Comparison of ENCODE assay signal across 9 mouse cellular contexts in the genomic region with DNA sequence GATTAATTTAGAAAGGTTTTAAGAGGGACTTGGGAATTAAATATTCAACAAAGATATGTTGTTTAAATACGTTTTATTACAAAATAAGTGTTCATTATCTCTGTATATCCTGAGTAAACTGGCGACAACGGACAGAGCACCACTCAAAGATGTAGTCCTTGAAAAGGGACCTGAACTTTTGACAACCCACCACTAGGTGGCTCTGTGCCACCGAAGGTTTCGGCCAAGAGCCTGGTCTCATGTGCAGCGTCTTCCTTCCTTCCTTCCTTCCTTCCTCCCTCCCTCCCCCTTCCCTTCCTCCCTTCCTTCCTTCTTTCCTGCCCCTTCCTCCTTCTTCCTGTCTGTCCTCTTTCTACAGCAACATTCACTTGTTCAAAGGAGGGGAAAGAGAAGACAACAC. TPM values are rescaled to one million over a fixed set of nuclear protein-coding genes. Genes with fewer than 3 reads are reported as not detected.
DNase-seq lines count a peak whose midpoint lies in the region; ATAC-seq and TF ChIP-seq lines count a peak whose summit lies in the region.
"Had no signal": no experiment of that assay in that cellular context is flagged by ENCODE, and none has a peak within 500 bp of the region (broad histone marks: within the 10 kb centered on the region; RNA-seq: fewer than 3 reads in every experiment).

No protein-coding gene starts in this region.

- no peak for ATAC-seq in heart, embryonic 12.5 days (ENCODE audit: insufficient number of reproducible peaks, low FRiP score)
- peak; percentile 64; the same call in 1 of the 2 replicates for ATAC-seq in hindbrain, embryonic 14.5 days (ENCODE audit: low FRiP score)

- TF ChIP-seq POLR2A in heart, adult 2 months (IDR thresholded peaks at IDR 0.05; ENCODE audit: insufficient read depth, low read depth, low read length): no peak
- TF ChIP-seq POLR2A in small intestine, adult 2 months (IDR thresholded peaks at IDR 0.05; ENCODE audit: low read depth, low read length): no peak

- H3K27ac ChIP-seq in heart, adult 2 months: no peak overlapping the region
- H3K27ac ChIP-seq in heart, embryonic 12.5 days (ENCODE audit: poor library complexity, severe bottlenecking): no peak overlapping the region
- no peak overlapping the region for H3K27ac ChIP-seq in forebrain, embryonic 10.5 days
- H3K27ac ChIP-seq in hindbrain, embryonic 14.5 days: no peak overlapping the region
- H3K27ac ChIP-seq in small intestine, adult 2 months (ENCODE audit: insufficient read depth, low read depth, low read length): no peak overlapping the region
- H3K27ac ChIP-seq: neural tube, embryonic 12.5 days had no signal

- no peak overlapping the region for H3K4me3 ChIP-seq in heart, adult 2 months
- H3K4me3 ChIP-seq in heart, embryonic 12.5 days: no peak overlapping the region
- H3K4me3 ChIP-seq in forebrain, embryonic 10.5 days: no peak overlapping the region
- no peak overlapping the region for H3K4me3 ChIP-seq in hindbrain, embryonic 14.5 days (replicated peaks; ENCODE audit: low read length)
- no peak overlapping the region for H3K4me3 ChIP-seq in small intestine, adult 2 months (ENCODE audit: low read depth, low read length)
- H3K4me3 ChIP-seq: neural tube, embryonic 12.5 days had no signal

- under 1% methylated on average over 6 of the region's 6 CpGs for WGBS in heart, adult 2 months
- WGBS in heart, embryonic 12.5 days: 2% methylated on average over 6 of the region's 6 CpGs
- WGBS in forebrain, embryonic 10.5 days: 4% methylated on average over 6 of the region's 6 CpGs
- 2% methylated on average over 6 of the region's 6 CpGs for WGBS in hindbrain, embryonic 14.5 days
- 1% methylated on average over 6 of the region's 6 CpGs for WGBS in small intestine, adult 2 months

- H3K79me2 ChIP-seq in heart, adult 2 months (replicated peaks; ENCODE audit: control insufficient read depth, insufficient read depth, low read length): no peaks in the 10 kb centered on the region

- no peak overlapping the region for H3K9ac ChIP-seq in heart, adult 2 months (ENCODE audit: low read depth, low read length)
- no peak overlapping the region for H3K9ac ChIP-seq in heart, embryonic 12.5 days
- no peak overlapping the region; the same call in 1 of the 2 replicates for H3K9ac ChIP-seq in hindbrain, embryonic 14.5 days
- H3K9ac ChIP-seq: neural tube, embryonic 12.5 days had no signal

- H3K4me1 ChIP-seq in heart, adult 2 months (ENCODE audit: control insufficient read depth, insufficient read depth, low read length): peaks cover 3% of the 10 kb centered on the region
- H3K4me1 ChIP-seq in heart, embryonic 12.5 days (replicated peaks): peaks cover 23% of the 10 kb centered on the region
- H3K4me1 ChIP-seq in forebrain, embryonic 10.5 days: no peaks in the 10 kb centered on the region
- no peaks in the 10 kb centered on the region for H3K4me1 ChIP-seq in hindbrain, embryonic 14.5 days (replicated peaks; ENCODE audit: control insufficient read depth, insufficient read depth, low read length)
- H3K4me1 ChIP-seq in small intestine, adult 2 months (ENCODE audit: control insufficient read depth, insufficient read depth, insufficient read length, low read length): no peaks in the 10 kb centered on the region
- H3K4me1 ChIP-seq: neural tube, embryonic 12.5 days had no signal

- intact Hi-C loops in heart, adult 2 months (cut with DNase I): loop anchor here (1.0 to 5.0 kb wide), 3 partner anchors 161 to 272 kb away; no protein-coding TSS in a partner anchor

- H3K4me2 ChIP-seq in heart, embryonic 12.5 days: no peak overlapping the region
- no peak overlapping the region for H3K4me2 ChIP-seq in hindbrain, embryonic 14.5 days (replicated peaks)
- H3K4me2 ChIP-seq: neural tube, embryonic 12.5 days had no signal

- TF ChIP-seq EP300 in heart, adult 2 months (IDR thresholded peaks at IDR 0.05; ENCODE audit: insufficient read depth, low read depth, low read length): peak; percentile 77; the same call in 1 of the 2 replicates

- H3K9me3 ChIP-seq in heart, embryonic 12.5 days (replicated peaks): no peaks in the 10 kb centered on the region
- no peaks in the 10 kb centered on the region for H3K9me3 ChIP-seq in forebrain, embryonic 10.5 days
- no peaks in the 10 kb centered on the region for H3K9me3 ChIP-seq in hindbrain, embryonic 14.5 days (ENCODE audit: control insufficient read depth, low read length)
- H3K9me3 ChIP-seq: neural tube, embryonic 12.5 days had no signal

- TF ChIP-seq CTCF in heart, adult 2 months (IDR thresholded peaks at IDR 0.05): peak; percentile 85
- TF ChIP-seq CTCF in small intestine, adult 2 months (IDR thresholded peaks at IDR 0.05; ENCODE audit: extremely low read depth, insufficient read length, insufficient replicate concordance, low read depth, low read length): peak; percentile 82

- H3K27me3 ChIP-seq in heart, adult 2 months (ENCODE audit: control insufficient read depth, insufficient read depth, low read length): no peaks in the 10 kb centered on the region
- no peaks in the 10 kb centered on the region for H3K27me3 ChIP-seq in heart, embryonic 12.5 days (replicated peaks)
- H3K27me3 ChIP-seq in forebrain, embryonic 10.5 days (ENCODE audit: poor library complexity, severe bottlenecking): peaks cover 14% of the 10 kb centered on the region; the same call in 1 of the 2 replicates
- H3K27me3 ChIP-seq in hindbrain, embryonic 14.5 days (ENCODE audit: control insufficient read depth, insufficient read depth, low read length): no peaks in the 10 kb centered on the region
- no peaks in the 10 kb centered on the region for H3K27me3 ChIP-seq in small intestine, adult 2 months (ENCODE audit: control insufficient read depth, insufficient read depth, low read length)
- H3K27me3 ChIP-seq: neural tube, embryonic 12.5 days had no signal

- no peaks in the 10 kb centered on the region for H3K36me3 ChIP-seq in heart, adult 2 months (ENCODE audit: control insufficient read depth, insufficient read depth, low read length)
- H3K36me3 ChIP-seq in heart, embryonic 12.5 days: no peaks in the 10 kb centered on the region
- no peaks in the 10 kb centered on the region for H3K36me3 ChIP-seq in forebrain, embryonic 10.5 days (replicated peaks)
- no peaks in the 10 kb centered on the region for H3K36me3 ChIP-seq in hindbrain, embryonic 14.5 days (replicated peaks; ENCODE audit: control insufficient read depth, insufficient read depth)
- H3K36me3 ChIP-seq in small intestine, adult 2 months (ENCODE audit: control insufficient read depth, insufficient read depth, low read length): no peaks in the 10 kb centered on the region
- H3K36me3 ChIP-seq: neural tube, embryonic 12.5 days had no signal

- DNase-seq in heart, adult 2 months: peak; percentile 56 to 66
- peak; percentile 48 for DNase-seq in c-Kit-positive CD71-negative TER-119-negative erythroid progenitor cells, embryonic 14.5 days (ENCODE audit: low read depth)
- DNase-seq in forebrain, embryonic 10.5 days (ENCODE audit: extremely low spot score, low spot score): peak; percentile 69
- peak; percentile 86 for DNase-seq in hindbrain, embryonic 14.5 days (ENCODE audit: low spot score)
- DNase-seq in left cerebral cortex, adult 18-20 months (ENCODE audit: low spot score in 2 of 2): peak; percentile 71 to 79
- peak; percentile 83 for DNase-seq in mesoderm, embryonic 11.5 days (ENCODE audit: low read depth, low spot score)

RNA-seq across cellular contexts. Expression of a gene that starts 13.1 kb away (rescaled TPM):
- 1 to 10 TPM; 5.4 to 5.5 TPM for total RNA-seq in heart, adult 2 months (2021)
- polyA plus RNA-seq in heart, adult 2 months (2012; rRNA removed): 2.0 and 2.9 TPM in 2 replicates
- polyA plus RNA-seq in heart, embryonic 12.5 days (2016; fragmentation: Nextera tagmentation; extraction: Ambion mirVana): 73.0 and 75.6 TPM in 2 replicates
- 131 and 136 TPM in 2 replicates for polyA plus RNA-seq in forebrain, embryonic 10.5 days (2016; fragmentation: Nextera tagmentation; extraction: Ambion mirVana)
- polyA plus RNA-seq in hindbrain, embryonic 14.5 days (2014; fragmentation: Nextera tagmentation; extraction: Ambion mirVana): 13.8 and 17.6 TPM in 2 replicates
- total RNA-seq in left cerebral cortex, adult 18-20 months (2021): under 1 TPM; 0.09 to 0.46 TPM
- polyA plus RNA-seq in small intestine, adult 2 months (2012; rRNA removed): 0.66 and 1.1 TPM in 2 replicates

RNA-seq across cellular contexts. Expression of a gene that starts 27.1 kb away (rescaled TPM):
- total RNA-seq in heart, adult 2 months (2021): 10 to 100 TPM; 29.3 to 30.1 TPM
- 11.9 and 13.5 TPM in 2 replicates for polyA plus RNA-seq in heart, adult 2 months (2012; rRNA removed)
- 11.6 and 14.0 TPM in 2 replicates for polyA plus RNA-seq in heart, embryonic 12.5 days (2016; fragmentation: Nextera tagmentation; extraction: Ambion mirVana)
- 4.9 and 5.6 TPM in 2 replicates for polyA plus RNA-seq in forebrain, embryonic 10.5 days (2016; fragmentation: Nextera tagmentation; extraction: Ambion mirVana)
- 2.6 and 3.2 TPM in 2 replicates for polyA plus RNA-seq in hindbrain, embryonic 14.5 days (2014; fragmentation: Nextera tagmentation; extraction: Ambion mirVana)
- 10 to 100 TPM; 12.8 to 14.8 TPM for total RNA-seq in left cerebral cortex, adult 18-20 months (2021)
- 2.5 and 3.4 TPM in 2 replicates for polyA plus RNA-seq in small intestine, adult 2 months (2012; rRNA removed)
